Mouse (Mus musculus) C2C12 (cell line): ENCODE results near the gene Ipo4.

ENCODE experiments used
- CTCF ChIP-seq: IDR thresholded peaks from one replicate; pipeline ENCODE4 v1.5.1; 2011; ENCODE audit not compliant: control insufficient read depth, insufficient read depth, insufficient read length
- MAX ChIP-seq: IDR thresholded peaks from one replicate; pipeline ENCODE4 v1.6.1; 2011; ENCODE audit warnings: mild to moderate bottlenecking, control low read depth
- MYOD1 ChIP-seq: IDR thresholded peaks from one replicate; pipeline ENCODE4 v1.6.1; 2011; ENCODE audit warnings: low read depth; ENCODE audit not compliant: control insufficient read depth, insufficient read length
- USF1 ChIP-seq: IDR thresholded peaks from one replicate; pipeline ENCODE4 v1.6.1; 2011; ENCODE audit warnings: low read depth, mild to moderate bottlenecking, control low read depth, moderate library complexity

DNA sequence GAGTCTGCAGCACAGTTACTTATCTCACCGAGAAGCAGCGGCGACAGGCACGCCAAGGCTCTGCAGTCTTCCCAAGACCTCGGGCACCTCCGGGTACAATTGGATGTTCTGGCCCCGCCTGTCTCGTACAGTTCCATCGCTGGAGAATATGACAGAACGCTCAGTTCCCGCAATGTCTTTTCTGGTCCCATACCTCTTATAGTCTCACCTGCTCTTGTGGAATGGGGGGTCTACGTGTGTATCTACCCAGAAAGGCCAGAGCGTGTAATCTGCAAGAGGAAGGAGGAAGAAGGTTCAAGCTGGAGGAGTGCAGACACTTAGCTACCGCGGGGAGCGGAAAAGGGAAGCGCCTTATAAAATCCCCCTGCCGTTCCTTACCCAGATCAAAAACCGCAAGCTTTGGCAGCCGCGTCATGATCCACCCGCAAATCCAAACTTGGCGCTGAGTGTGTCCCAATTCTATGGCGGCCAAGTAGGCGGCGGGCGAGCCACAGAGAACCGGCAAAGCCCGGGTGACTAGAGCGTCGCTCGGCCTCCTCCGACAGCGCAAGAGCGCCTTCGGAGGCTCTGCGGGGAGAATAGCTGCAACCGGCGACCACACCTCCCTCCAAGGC lies 24.3 kb upstream of the Ipo4 start, which contains the start of gene Mdp1:
- peak; percentile 73 for TF ChIP-seq CTCF
- no peak for TF ChIP-seq MAX
- TF ChIP-seq MYOD1, result no peak
- TF ChIP-seq USF1, result no peak
